Comparison of ENCODE assay signal across 9 mouse cellular contexts in genomic region chr2:27235729-27236128, GRCm38 (mm10). TPM values are rescaled to one million over a fixed set of nuclear protein-coding genes. Genes with fewer than 3 reads are reported as not detected.
A peak's percentile ranks its signal among the peaks of the same experiment; 100 is the strongest.
DNase-seq lines count a peak whose midpoint lies in the region; ATAC-seq and TF ChIP-seq lines count a peak whose summit lies in the region.
"Had no signal": no experiment of that assay in that cellular context is flagged by ENCODE, and none has a peak within 500 bp of the region (broad histone marks: within the 10 kb centered on the region; RNA-seq: fewer than 3 reads in every experiment).

No protein-coding gene starts in this region.

- H3K4me1 ChIP-seq in hindbrain, embryonic 10.5 days (replicated peaks) = peaks cover 11% of the 10 kb centered on the region
- no peaks in the 10 kb centered on the region for H3K4me1 ChIP-seq in hindbrain, embryonic 12.5 days
- H3K4me1 ChIP-seq in forebrain, embryonic 15.5 days = no peaks in the 10 kb centered on the region
- H3K4me1 ChIP-seq in hindbrain, embryonic 16.5 days (ENCODE audit: control insufficient read depth, insufficient read depth, low read depth, low read length) = no peaks in the 10 kb centered on the region
- H3K4me1 ChIP-seq in limb, embryonic 13.5 days = 0 out of 2 replicates have a peak, but pooled peaks cover 7% of the 10 kb centered on the region
- no peaks in the 10 kb centered on the region for H3K4me1 ChIP-seq in neural tube, embryonic 11.5 days (ENCODE audit: control insufficient read depth, insufficient read depth, low read length)

- H3K36me3 ChIP-seq in hindbrain, embryonic 10.5 days = no peaks in the 10 kb centered on the region
- H3K36me3 ChIP-seq in hindbrain, embryonic 12.5 days = no peaks in the 10 kb centered on the region
- H3K36me3 ChIP-seq in forebrain, embryonic 15.5 days = no peaks in the 10 kb centered on the region
- no peaks in the 10 kb centered on the region for H3K36me3 ChIP-seq in hindbrain, embryonic 16.5 days (ENCODE audit: control insufficient read depth, insufficient read depth, low read length)
- no peaks in the 10 kb centered on the region for H3K36me3 ChIP-seq in limb, embryonic 13.5 days
- H3K36me3 ChIP-seq in neural tube, embryonic 11.5 days (ENCODE audit: control insufficient read depth, insufficient read depth, low read length) = no peaks in the 10 kb centered on the region

- TF ChIP-seq POLR2A in brain, embryonic 14.5 days (IDR thresholded peaks at IDR 0.05; ENCODE audit: borderline replicate concordance, extremely low read depth, insufficient read depth, insufficient read length, poor library complexity, severe bottlenecking) = no peak

- no peak; the same call in 1 of the 2 replicates for ATAC-seq in hindbrain, embryonic 12.5 days (ENCODE audit: low FRiP score)
- ATAC-seq in forebrain, embryonic 15.5 days (replicated peaks) = peak; percentile 65; the same call in 1 of the 2 replicates
- peak; percentile 75 for ATAC-seq in hindbrain, embryonic 16.5 days
- ATAC-seq in limb, embryonic 13.5 days (ENCODE audit: low FRiP score, low read depth) = peak; percentile 52; the same call in 1 of the 2 replicates
- no peak for ATAC-seq in neural tube, embryonic 11.5 days (ENCODE audit: insufficient read depth, low FRiP score, low TSS enrichment)

- no peak overlapping the region for H3K4me2 ChIP-seq in hindbrain, embryonic 12.5 days (replicated peaks)
- H3K4me2 ChIP-seq in forebrain, embryonic 15.5 days (replicated peaks) = no peak overlapping the region
- no peak overlapping the region for H3K4me2 ChIP-seq in hindbrain, embryonic 16.5 days (ENCODE audit: low read length)
- no peak overlapping the region for H3K4me2 ChIP-seq in limb, embryonic 13.5 days (replicated peaks)
- no peak overlapping the region for H3K4me2 ChIP-seq in neural tube, embryonic 11.5 days (ENCODE audit: low read depth)

- peaks cover 2% of the 10 kb centered on the region; the same call in 1 of the 2 replicates for H3K27me3 ChIP-seq in hindbrain, embryonic 10.5 days (ENCODE audit: insufficient read depth, poor library complexity, severe bottlenecking)
- H3K27me3 ChIP-seq in hindbrain, embryonic 12.5 days = peaks cover 3% of the 10 kb centered on the region; the same call in 1 of the 2 replicates
- H3K27me3 ChIP-seq in forebrain, embryonic 15.5 days = no peaks in the 10 kb centered on the region
- no peaks in the 10 kb centered on the region for H3K27me3 ChIP-seq in hindbrain, embryonic 16.5 days (replicated peaks; ENCODE audit: control insufficient read depth, insufficient read depth, low read length)
- H3K27me3 ChIP-seq in limb, embryonic 13.5 days = 0 out of 2 replicates have a peak, but pooled peaks cover 2% of the 10 kb centered on the region
- no peaks in the 10 kb centered on the region for H3K27me3 ChIP-seq in neural tube, embryonic 11.5 days (ENCODE audit: control insufficient read depth, insufficient read depth, low read length)

- H3K4me3 ChIP-seq in hindbrain, embryonic 10.5 days = no peak overlapping the region
- H3K4me3 ChIP-seq in hindbrain, embryonic 12.5 days = no peak overlapping the region
- H3K4me3 ChIP-seq in forebrain, embryonic 15.5 days = no peak overlapping the region
- H3K4me3 ChIP-seq in hindbrain, embryonic 16.5 days (ENCODE audit: low read length) = no peak overlapping the region
- no peak overlapping the region for H3K4me3 ChIP-seq in limb, embryonic 13.5 days
- no peak overlapping the region for H3K4me3 ChIP-seq in neural tube, embryonic 11.5 days (ENCODE audit: low read depth, low read length)

- TF ChIP-seq CTCF in brain, embryonic 14.5 days (IDR thresholded peaks at IDR 0.05; ENCODE audit: borderline replicate concordance, extremely low read depth, insufficient read depth, insufficient read length) = peak; percentile 91

- H3K27ac ChIP-seq in hindbrain, embryonic 10.5 days = no peak overlapping the region
- H3K27ac ChIP-seq in hindbrain, embryonic 12.5 days = no peak overlapping the region
- H3K27ac ChIP-seq in forebrain, embryonic 15.5 days (replicated peaks) = no peak overlapping the region
- H3K27ac ChIP-seq in hindbrain, embryonic 16.5 days (ENCODE audit: low read depth, low read length) = no peak overlapping the region
- H3K27ac ChIP-seq in limb, embryonic 13.5 days = no peak overlapping the region
- no peak overlapping the region for H3K27ac ChIP-seq in neural tube, embryonic 11.5 days (ENCODE audit: low read depth, low read length)
- H3K27ac ChIP-seq: macrophage had no signal

- no peak overlapping the region for H3K9ac ChIP-seq in hindbrain, embryonic 12.5 days
- H3K9ac ChIP-seq in forebrain, embryonic 15.5 days (replicated peaks) = no peak overlapping the region
- no peak overlapping the region for H3K9ac ChIP-seq in hindbrain, embryonic 16.5 days (ENCODE audit: low read depth, low read length)
- H3K9ac ChIP-seq in limb, embryonic 13.5 days = no peak overlapping the region
- no peak overlapping the region for H3K9ac ChIP-seq in neural tube, embryonic 11.5 days (ENCODE audit: low read length)

- H3K9me3 ChIP-seq in hindbrain, embryonic 10.5 days = no peaks in the 10 kb centered on the region
- H3K9me3 ChIP-seq in hindbrain, embryonic 12.5 days (replicated peaks) = no peaks in the 10 kb centered on the region
- no peaks in the 10 kb centered on the region for H3K9me3 ChIP-seq in forebrain, embryonic 15.5 days
- no peaks in the 10 kb centered on the region for H3K9me3 ChIP-seq in hindbrain, embryonic 16.5 days (ENCODE audit: control insufficient read depth, low read length)
- no peaks in the 10 kb centered on the region for H3K9me3 ChIP-seq in limb, embryonic 13.5 days
- no peaks in the 10 kb centered on the region for H3K9me3 ChIP-seq in neural tube, embryonic 11.5 days (ENCODE audit: control insufficient read depth, low read length)

- 23% methylated on average over 3 of the region's 3 CpGs for WGBS in hindbrain, embryonic 10.5 days
- WGBS in hindbrain, embryonic 12.5 days = 26% methylated on average over 3 of the region's 3 CpGs
- WGBS in forebrain, embryonic 15.5 days = 24% methylated on average over 3 of the region's 3 CpGs
- WGBS in hindbrain, embryonic 16.5 days = 29% methylated on average over 3 of the region's 3 CpGs
- 21% methylated on average over 3 of the region's 3 CpGs for WGBS in limb, embryonic 13.5 days
- 21% methylated on average over 3 of the region's 3 CpGs for WGBS in neural tube, embryonic 11.5 days

- DNase-seq in hindbrain, embryonic 10.5 days (ENCODE audit: low spot score) = peak; percentile 64
- peak; percentile 83 for DNase-seq in brain, embryonic 14.5 days (ENCODE audit: low read depth)
- DNase-seq in neural tube, embryonic 11.5 days (ENCODE audit: low spot score) = peak; percentile 70
- DNase-seq in thymus, postnatal 10 days (ENCODE audit: low spot score in 2 of 2) = peak; percentile 40 to 80

RNA-seq across cellular contexts. Expression of gene Sardh, which starts 12.4 kb away (rescaled TPM):
- polyA plus RNA-seq in hindbrain, embryonic 10.5 days (2016; fragmentation: Nextera tagmentation; extraction: Ambion mirVana) = 1.9 and 3.9 TPM in 2 replicates
- 11.8 and 12.2 TPM in 2 replicates for polyA plus RNA-seq in hindbrain, embryonic 12.5 days (2016; fragmentation: Nextera tagmentation; extraction: Ambion mirVana)
- polyA plus RNA-seq in brain, embryonic 14.5 days (2012; rRNA removed) = 2.8 and 4.7 TPM in 2 replicates
- polyA plus RNA-seq in forebrain, embryonic 15.5 days (2015; fragmentation: Nextera tagmentation; extraction: Ambion mirVana) = 3.6 and 4.5 TPM in 2 replicates
- polyA plus RNA-seq in hindbrain, embryonic 16.5 days (2015; fragmentation: Nextera tagmentation; extraction: Ambion mirVana) = 9.1 and 10.2 TPM in 2 replicates
- polyA plus RNA-seq in limb, embryonic 13.5 days (2015; fragmentation: Nextera tagmentation; extraction: Ambion mirVana) = 8.6 and 10.2 TPM in 2 replicates
- polyA plus RNA-seq in neural tube, embryonic 11.5 days (2014; fragmentation: Nextera tagmentation; extraction: Ambion mirVana) = 5.5 and 6.4 TPM in 2 replicates

Comparison
In these comparisons a context has a peak if more than half of its experiments do, and no peak if none do; other contexts are left out.
1. ATAC-seq: peak in forebrain, embryonic 15.5 days (single experiment), hindbrain, embryonic 16.5 days (single experiment) and limb, embryonic 13.5 days (single experiment); none in hindbrain, embryonic 12.5 days (single experiment) and neural tube, embryonic 11.5 days (single experiment).
2. Peak in every context shown above with its lines, with median percentiles within 50 percentile points of each other: DNase-seq.